Mouse (Mus musculus): ENCODE measurements at regions not wholly inside any gene's neighbourhood (a gene's known extent, or its start where the extent isn't known, plus 50 kb on each side); places are given as distances from the start of the nearest gene placed in this dataset.

DNA sequence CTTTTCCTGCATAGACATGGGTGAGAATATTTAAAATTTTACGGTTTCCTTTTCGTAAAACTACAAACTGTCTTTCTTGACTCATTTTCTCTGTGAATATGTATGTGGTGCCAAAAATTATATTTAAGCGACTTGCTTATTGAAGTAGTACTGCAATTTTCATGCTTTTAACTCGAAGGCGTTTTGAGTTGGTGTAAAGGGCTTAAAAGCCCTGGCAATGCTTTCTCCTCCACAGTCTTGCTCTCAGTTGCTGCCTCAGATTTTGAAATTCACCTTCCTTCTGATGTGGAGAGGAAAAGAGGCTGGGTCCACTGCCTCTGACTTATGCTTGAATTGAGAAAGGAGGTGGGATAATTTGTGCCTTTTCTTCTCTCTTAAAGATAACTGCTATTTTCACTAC lies 629.6 kb upstream of the Nrsn1 start:
- TF ChIP-seq CTCF (IDR thresholded peaks at IDR 0.05; ENCODE audit: low read depth, low read length) (no peak), POLR2AphosphoS5 (IDR thresholded peaks at IDR 0.05; ENCODE audit: insufficient replicate concordance, low read depth, low read length) (no peak), GATA1 (IDR thresholded peaks at IDR 0.05; ENCODE audit: borderline replicate concordance, low read length) (no peak), TAL1 (conservative IDR thresholded peaks at IDR 0.05; ENCODE audit: low read depth, low read length) (no peak), GATA2 (IDR thresholded peaks at IDR 0.05; ENCODE audit: borderline replicate concordance, low read depth, low read length) (no peak)

Data from G1E (cell line).